Mouse (Mus musculus): ENCODE measurements at regions not wholly inside any gene's neighbourhood (a gene's known extent, or its start where the extent isn't known, plus 50 kb on each side); places are given as distances from the start of the nearest gene placed in this dataset.

- DNase-seq (ENCODE audit: low read depth, low spot score) = no peak
Observed at GRCm38 (mm10) chr1:42277130-42277529, 418.4 kb upstream of the Pou3f3 start.

DNA sequence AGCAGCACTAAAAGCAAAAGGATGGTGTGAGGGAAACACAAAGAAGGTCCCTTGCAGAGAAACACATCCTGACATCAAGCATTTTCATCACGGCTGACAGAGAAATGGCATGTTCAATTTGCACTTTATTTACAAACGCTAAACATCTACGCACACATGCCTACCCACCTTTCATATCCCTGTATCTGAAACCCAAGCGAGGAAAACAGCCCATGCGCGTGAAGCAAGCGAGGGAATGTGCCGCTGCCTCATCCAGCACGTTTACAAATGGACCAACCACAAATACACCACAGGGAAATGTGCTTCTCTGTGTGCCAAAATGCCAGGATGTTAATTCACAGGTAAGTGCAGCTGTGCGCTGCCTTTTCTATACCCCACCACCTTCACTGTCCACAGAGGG lies 399.7 kb upstream of the Pou3f3 start:
- DNase-seq (ENCODE audit: low read depth, low spot score) = no peak

DNA sequence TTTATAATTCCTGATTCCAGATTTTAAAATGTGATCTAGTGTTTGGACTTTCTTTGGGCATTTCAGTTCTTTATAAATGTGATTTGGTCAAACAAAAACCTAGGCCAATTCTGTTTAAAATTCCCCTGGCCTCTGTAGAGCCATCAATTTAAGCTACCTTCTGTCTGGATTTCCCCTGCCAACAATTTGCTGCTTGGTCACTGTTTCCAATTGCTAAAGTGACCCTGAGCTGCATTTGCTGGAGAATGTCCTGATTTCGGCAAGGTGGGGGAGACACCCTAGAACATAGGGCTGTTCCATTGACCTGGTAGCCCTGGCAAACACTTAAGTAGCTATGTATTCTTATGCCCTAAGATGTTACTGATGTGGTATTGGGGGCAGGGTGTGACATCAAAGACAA lies 386.3 kb upstream of the Pou3f3 start:
- no peak for DNase-seq (ENCODE audit: low read depth, low spot score)

DNA sequence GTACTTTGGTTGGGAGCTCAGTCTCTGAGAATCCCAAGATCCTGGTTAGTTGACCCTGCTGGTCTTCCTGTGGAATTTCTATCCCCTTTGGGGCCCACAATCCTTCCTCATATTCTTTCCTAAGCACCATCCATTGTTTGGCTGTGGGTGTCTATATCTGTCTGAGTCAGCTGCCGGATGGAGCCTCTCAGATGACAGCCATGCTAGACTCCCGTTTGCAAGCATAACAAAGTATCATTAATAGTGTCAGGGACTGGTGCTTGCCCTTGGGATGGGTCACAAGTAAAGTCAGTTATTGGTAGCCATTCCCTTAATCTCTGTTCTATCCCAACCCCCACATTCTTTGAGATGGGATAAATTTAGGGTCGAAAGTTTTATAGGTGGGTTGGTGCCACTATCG lies 382.1 kb upstream of the Pou3f3 start:
- DNase-seq (ENCODE audit: low read depth, low spot score) = no peak

- DNase-seq (ENCODE audit: low read depth, low spot score) = no peak
Observed at GRCm38 (mm10) chr1:42351884-42352283, 343.7 kb upstream of the Pou3f3 start.

- DNase-seq (ENCODE audit: low read depth, low spot score) = no peak
Observed at GRCm38 (mm10) chr1:42352389-42352788, 343.2 kb upstream of the Pou3f3 start.

DNA sequence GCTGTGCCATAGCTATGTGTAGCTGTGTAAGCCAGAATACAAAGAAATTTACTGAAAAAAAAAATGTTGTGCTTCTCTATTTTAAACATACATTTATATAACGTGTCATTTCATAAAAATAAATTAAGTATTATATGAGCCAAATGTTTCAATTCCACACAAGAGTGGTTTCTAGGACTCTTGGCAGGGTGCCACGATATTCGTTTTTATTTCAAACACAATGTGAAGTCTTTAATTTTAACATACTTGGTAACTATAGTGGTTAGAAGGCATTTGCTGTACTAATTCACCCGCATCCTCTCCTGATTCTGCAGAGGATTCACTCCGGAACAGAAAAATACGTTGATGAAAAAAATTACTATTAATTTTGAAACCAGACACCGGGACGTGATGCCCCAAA lies 342.5 kb upstream of the Pou3f3 start:
- DNase-seq (ENCODE audit: low read depth, low spot score) = no peak

GRCm38 (mm10) chr1:42354020-42354419 lies 341.5 kb upstream of the Pou3f3 start:
- DNase-seq (ENCODE audit: low read depth, low spot score) = no peak

- DNase-seq (ENCODE audit: low read depth, low spot score) = no peak
Observed at GRCm38 (mm10) chr1:42362438-42362837, 333.1 kb upstream of the Pou3f3 start.

- no peak for DNase-seq (ENCODE audit: low read depth, low spot score)
Observed at GRCm38 (mm10) chr1:42365648-42366324, 329.8 kb upstream of the Pou3f3 start.

DNA sequence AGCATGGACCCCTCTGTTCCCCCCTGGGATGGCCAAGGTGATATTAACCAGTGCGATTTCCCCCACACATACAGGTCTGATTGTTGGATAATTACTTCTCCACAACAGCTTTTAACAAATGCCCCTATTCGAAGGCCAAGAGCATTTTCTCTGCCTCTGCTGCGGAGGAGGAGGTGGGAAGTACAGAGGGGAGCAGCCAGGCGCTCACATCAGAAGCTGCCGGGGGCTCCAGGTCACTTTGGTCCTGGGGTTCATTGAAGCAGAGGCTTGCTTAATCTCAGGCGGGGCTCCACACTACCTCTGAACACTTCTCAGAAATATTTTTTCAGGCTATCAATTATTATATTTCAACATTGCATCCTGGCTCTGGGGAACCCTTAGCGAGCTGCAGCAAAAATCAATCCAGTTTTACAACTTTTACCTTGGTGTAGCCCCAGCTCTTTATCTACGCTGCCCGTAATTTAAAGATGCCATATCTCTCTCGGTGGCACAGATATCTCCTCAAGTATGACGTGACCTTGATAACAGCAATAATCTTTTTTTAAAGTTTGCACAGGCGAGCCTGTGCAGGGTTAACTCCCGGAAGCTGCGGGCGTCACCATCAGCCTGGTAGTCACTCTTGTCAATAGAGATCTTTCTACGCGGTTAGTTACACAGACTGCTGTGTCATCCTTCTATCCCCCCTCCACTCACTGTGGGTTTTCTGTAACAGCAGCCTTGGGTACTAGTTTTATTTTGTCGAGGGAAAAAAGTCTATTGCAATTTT lies 307.5 kb upstream of the Pou3f3 start:
- no peak for DNase-seq (ENCODE audit: low read depth, low spot score)

DNA sequence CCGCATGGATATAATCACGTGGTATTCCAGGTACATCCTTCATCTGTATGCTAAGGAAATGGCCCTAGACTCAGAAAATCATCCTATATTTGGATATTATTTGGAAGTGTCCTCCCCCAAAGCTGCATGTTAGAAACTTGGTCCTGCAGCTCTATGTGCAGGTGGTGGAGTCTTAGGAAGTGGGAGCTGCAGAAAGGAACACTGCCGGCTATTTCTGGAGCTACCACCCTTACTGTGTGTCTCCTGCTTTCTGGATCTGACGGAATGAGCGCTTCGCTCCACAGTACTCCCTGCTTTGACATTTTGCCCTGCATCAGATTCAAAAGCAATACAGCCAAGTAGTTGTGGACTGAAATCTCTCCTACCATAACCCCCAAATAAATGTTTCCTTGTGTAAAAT lies 306.8 kb upstream of the Pou3f3 start:
- DNase-seq (ENCODE audit: low read depth, low spot score) = no peak

DNA sequence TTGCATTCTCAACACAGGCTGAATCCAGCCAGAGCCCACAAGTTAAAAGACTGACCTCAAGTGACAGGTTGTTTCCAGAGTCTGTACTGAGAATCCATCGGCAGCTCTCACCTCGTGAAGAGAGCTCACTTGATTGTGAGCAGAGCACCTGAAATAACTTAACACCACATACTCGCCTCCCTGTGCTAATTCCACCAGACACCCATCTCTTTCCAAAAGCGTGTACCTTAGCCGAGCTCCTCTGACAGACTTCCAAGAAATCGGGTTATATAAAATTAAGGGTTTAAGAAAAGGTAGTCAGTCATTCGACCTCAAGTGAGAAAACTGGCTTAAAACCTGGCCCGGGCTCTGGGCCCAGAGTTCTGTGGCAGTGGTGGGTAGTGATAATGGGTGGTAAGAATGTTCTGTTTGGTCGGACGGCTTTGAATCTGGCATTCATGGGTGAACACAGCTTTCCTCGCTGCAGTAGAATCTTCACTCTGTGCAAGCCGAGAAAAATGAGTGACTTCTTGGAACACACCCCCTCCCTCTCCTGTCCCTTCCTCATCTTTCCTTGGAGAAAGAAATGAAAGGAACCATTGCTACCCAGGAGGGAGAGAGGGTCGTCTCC lies 299.8 kb upstream of the Pou3f3 start:
- DNase-seq (ENCODE audit: low read depth, low spot score) = no peak

DNA sequence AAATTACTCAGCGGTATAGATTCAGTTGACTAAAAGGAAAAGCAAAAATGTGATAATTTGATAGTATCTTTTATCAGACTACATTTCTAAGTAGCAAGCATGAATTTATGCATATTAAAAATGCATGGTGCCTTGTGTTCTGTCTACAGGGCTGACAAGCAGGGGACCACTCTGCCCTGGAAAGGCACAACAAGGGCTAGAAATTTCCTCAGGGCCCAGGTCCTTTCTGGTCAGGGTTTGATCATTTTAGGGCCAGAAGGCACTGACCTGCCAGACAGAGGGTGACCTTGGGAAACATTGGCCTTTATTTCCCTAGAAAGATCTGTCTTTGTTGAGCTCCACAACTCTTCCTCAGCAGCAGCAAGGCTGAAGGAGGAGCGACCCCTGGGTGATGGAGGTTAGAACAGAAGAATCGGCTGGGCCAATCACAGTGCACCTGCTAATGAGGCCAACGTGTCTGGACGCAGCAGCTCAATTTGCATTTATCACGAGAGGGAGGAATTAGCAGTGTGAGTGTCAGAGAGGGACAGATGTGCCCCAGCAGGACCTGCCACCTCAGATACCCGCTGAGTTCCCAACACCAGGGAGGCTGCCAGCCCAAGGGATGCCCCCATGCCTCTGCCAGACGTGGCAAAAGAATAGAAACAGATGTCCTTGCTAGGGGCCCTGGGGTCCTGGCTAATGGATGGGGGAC lies 297.0 kb upstream of the Pou3f3 start:
- no peak for DNase-seq (ENCODE audit: low read depth, low spot score)

GRCm38 (mm10) chr1:42415817-42416538 lies 279.6 kb upstream of the Pou3f3 start:
- no peak for DNase-seq (ENCODE audit: low read depth, low spot score)

- DNase-seq (ENCODE audit: low read depth, low spot score) = no peak
Observed at GRCm38 (mm10) chr1:42416539-42417218, 278.9 kb upstream of the Pou3f3 start.

DNA sequence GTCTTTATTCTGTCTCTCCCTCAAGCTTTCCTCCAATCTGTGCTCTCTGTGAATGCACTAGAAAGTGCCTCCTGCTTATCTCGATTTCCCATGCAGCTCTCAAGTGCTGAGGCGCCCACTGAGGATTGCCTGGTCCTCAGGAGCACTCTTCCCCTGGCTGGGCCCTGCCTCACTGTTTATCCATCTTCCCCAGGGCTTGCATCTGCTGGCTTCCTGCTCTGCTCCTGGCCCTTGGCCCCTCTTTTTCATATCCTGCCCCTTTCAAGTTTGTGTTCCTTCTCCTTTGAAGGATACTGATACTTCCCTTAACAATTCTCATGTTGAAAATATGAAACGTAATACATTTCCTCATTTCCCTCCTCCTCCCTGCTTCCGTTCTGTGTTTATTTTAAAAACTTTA lies 277.8 kb upstream of the Pou3f3 start:
- no peak for DNase-seq (ENCODE audit: low read depth, low spot score)

DNA sequence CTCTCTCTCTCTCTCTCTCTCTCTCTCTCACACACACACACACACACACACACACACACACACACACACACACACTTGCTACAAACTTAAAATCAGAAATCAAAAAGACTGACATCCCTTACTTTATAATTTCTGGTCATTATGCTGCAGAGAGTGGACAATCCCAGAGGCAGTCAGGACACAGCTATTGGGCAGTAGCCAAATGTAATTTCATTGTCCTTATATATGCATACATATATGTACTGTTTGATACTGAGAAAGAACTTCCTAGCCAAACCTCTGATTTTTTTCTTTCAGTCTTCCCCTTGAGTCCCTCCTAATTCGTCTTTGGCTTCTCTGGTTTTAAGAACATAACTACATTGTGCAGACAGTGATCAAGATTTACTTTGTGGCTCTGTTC lies 277.3 kb upstream of the Pou3f3 start:
- DNase-seq (ENCODE audit: low read depth, low spot score) = no peak

- DNase-seq (ENCODE audit: low read depth, low spot score) = peak; percentile 13
Observed at GRCm38 (mm10) chr1:42436366-42436998, 259.1 kb upstream of the Pou3f3 start.

- no peak for DNase-seq (ENCODE audit: low read depth, low spot score)
Observed at GRCm38 (mm10) chr1:42468365-42468764, 227.2 kb upstream of the Pou3f3 start.

All from WW6 (cell line).